Mouse (Mus musculus) liver, adult 10 weeks (tissue): ENCODE data around the gene Tmbim1. TPM values are rescaled to one million over a fixed set of nuclear protein-coding genes. Genes with fewer than 3 reads are reported as not detected.

ENCODE experiments used
- polyA plus RNA-seq: library from polyadenylated mRNA; stranded (reverse); fragments of 350-450 nt; fragmentation: Illumina TruSeq; extraction: RNeasy Lipid Tissue Mini Kit (QIAGEN cat#74804); gene quantifications from one replicate; pipeline ENCODE4 v1.2.3, GENCODE M21; 2014; ENCODE audit warnings: low read depth, low replicate concordance

Tmbim1 gene
- 21.5 TPM for polyA plus RNA-seq

DNA sequence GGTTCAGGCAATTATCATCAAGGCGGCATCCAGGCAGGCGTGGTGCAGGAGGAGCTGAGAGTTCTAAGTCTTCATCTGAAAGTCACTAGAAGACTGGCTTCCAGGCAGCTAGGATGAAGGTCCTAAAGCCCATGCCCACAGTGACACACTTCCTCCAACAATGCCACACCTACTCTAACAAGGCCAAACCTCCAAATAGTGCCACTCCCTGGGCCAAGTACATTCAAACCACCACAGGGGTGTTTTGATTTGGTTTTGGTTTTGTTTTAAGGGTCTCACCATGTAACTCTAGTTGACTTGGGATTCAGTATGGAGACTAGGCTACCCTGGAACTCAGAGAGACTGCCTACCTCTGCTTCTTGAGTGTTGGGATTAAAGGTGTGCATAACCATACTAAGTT is at the start of gene Tmbim1:
Gene Tmbim1, minus strand, starts transcription at position 101 of the 400 bp plus-strand sequence.

GRCm38 (mm10) chr1:74284543-74285160 is 20.8 kb downstream of the Tmbim1 start, which contains the start of the genes Aamp and Pnkd:
Aamp (minus strand) TSS chr1:74284738.
Pnkd (plus strand) TSS chr1:74284930.

GRCm38 (mm10) chr1:74278538-74278937 is 26.9 kb downstream of the Tmbim1 start, which contains the start of gene Gpbar1:
Gpbar1 (plus strand) TSS chr1:74278550.

Other genes starting within 250 kb of the Tmbim1 start
- gene Tns1, start 181.2 kb downstream of the Tmbim1 start, polyA plus RNA-seq = 7.4 TPM
- not detected for gene Rufy4, start 180.1 kb downstream of the Tmbim1 start, polyA plus RNA-seq
- not detected for gene Cxcr2, start 151.6 kb downstream of the Tmbim1 start, polyA plus RNA-seq
- gene Cxcr1, start 111.0 kb downstream of the Tmbim1 start, polyA plus RNA-seq = not detected
- gene Arpc2, start 69.5 kb downstream of the Tmbim1 start, polyA plus RNA-seq = 208 TPM
- gene Gpbar1, start 27.1 kb downstream of the Tmbim1 start, polyA plus RNA-seq = not detected
- 7.8 TPM for gene Aamp, start 20.9 kb downstream of the Tmbim1 start, polyA plus RNA-seq
- gene Pnkd, start 20.7 kb downstream of the Tmbim1 start, polyA plus RNA-seq = 11.1 TPM
- not detected for gene Catip, start 56.5 kb upstream of the Tmbim1 start, polyA plus RNA-seq
- 1.7 TPM for gene Slc11a1, start 69.6 kb upstream of the Tmbim1 start, polyA plus RNA-seq
- 26.7 TPM for gene Ctdsp1, start 85.9 kb upstream of the Tmbim1 start, polyA plus RNA-seq
- 0.19 TPM for gene Vil1, start 103.8 kb upstream of the Tmbim1 start, polyA plus RNA-seq
- 13.2 TPM for gene Cnot9, start 200.4 kb upstream of the Tmbim1 start, polyA plus RNA-seq
- gene Plcd4, start 237.3 kb upstream of the Tmbim1 start, polyA plus RNA-seq = not detected
- gene Usp37, start 238.7 kb upstream of the Tmbim1 start, polyA plus RNA-seq = 4.4 TPM